Comparison of ENCODE assay signal across 1 mouse cellular context in genomic region chr10:122736835-122737234, GRCm38 (mm10).
TF ChIP-seq lines count a peak whose summit lies in the region.

No protein-coding gene starts in this region.

TF ChIP-seq in CH12.LX, 34 proteins besides CTCF, POLR2A, EP300 and RAD21 (continued from another document):
- TF ChIP-seq CHD2 (IDR thresholded peaks at IDR 0.05; ENCODE audit: low read length): 0 out of 2 replicates have a peak, but pooled peaks have one; percentile 15
- peak; percentile 85 for TF ChIP-seq IRF4 (IDR thresholded peaks at IDR 0.05; ENCODE audit: low read depth, low read length)
- no peak for TF ChIP-seq ZMIZ1 (IDR thresholded peaks at IDR 0.05; ENCODE audit: low read depth, low read length)
